Mouse (Mus musculus) liver, embryonic 14.5 days (tissue): Measurements from ENCODE around the gene Olfr1368.

Experiments used
- CTCF ChIP-seq: IDR thresholded peaks from 2 replicates; pipeline ENCODE4 v1.5.1; 2016; ENCODE audit warnings: antibody characterized with exemption, low read depth, control low read depth
- EP300 ChIP-seq: IDR thresholded peaks from 2 replicates; pipeline ENCODE4 v1.6.1; 2016; ENCODE audit warnings: antibody characterized with exemption, low read depth

GRCm38 (mm10) chr13:21160657-21161590 lies 15.3 kb upstream of the Olfr1368 start:
- TF ChIP-seq CTCF (no peak), EP300 (peak; percentile 25; the same call in 1 of the 2 replicates)
